Mouse (Mus musculus) right cerebral cortex, postnatal 14 days (tissue): ENCODE results near the gene D430041D05Rik.

Source experiments
- DNase-seq: peaks from one replicate; pipeline ENCODE4 v3.0.0; 2022

Gene D430041D05Rik

DNA sequence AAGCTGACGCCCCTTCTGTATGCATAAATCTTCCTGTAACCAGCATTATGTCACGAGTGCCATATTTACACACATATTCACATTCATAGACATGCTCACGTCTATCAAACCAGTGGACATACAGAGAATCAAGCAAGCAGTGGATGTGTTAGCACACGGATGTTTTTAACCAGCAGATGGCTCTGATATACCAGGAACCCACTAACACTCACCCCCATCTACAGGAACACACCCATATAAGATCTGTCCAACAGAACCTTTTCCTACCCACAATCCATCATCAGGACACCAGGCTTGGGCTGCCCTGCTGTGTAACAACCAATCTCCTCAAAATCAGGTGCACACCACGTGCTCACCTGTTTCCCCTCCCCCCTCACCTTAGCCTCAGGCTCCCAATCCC, 76.9 kb downstream of the D430041D05Rik start:
- DNase-seq, result no peak

DNA sequence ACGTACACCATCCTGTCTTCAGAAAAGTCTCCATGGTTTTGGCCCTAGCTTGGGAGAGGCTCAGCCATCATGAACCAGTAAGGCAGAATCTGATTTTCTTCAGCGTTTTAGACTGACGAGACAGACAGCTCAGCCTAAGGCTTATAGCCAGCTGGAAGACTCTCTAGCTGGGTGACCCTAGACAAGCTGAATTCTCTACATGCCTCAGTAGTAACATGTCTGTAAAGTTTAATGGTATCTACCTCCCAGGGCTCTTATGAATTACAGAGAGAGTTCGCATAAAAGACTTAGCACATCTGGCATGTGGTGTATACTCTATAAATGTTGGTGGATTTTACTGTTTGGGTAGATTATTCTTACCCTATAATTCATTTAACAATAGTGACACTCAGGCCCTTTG, 78.1 kb downstream of the D430041D05Rik start:
- DNase-seq, result no peak

DNA sequence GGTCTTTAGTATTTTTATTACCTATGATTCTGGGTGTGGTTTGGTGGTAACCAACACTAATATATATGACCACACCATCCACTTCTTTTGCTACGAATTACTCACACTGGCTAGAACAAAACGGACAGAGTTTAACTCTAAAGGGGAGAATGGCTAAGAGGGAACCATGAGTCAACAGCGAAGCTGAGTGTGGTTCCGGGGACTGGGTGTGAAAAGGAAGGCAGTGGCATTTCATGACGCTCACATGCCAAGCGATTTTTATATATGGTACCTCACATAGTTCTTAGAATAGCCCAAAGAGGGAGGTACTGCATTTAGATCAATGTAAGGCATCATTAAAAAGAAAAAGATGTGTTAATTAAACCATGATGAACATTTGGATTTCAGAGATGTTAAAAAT, 79.6 kb downstream of the D430041D05Rik start:
- no peak for DNase-seq

DNA sequence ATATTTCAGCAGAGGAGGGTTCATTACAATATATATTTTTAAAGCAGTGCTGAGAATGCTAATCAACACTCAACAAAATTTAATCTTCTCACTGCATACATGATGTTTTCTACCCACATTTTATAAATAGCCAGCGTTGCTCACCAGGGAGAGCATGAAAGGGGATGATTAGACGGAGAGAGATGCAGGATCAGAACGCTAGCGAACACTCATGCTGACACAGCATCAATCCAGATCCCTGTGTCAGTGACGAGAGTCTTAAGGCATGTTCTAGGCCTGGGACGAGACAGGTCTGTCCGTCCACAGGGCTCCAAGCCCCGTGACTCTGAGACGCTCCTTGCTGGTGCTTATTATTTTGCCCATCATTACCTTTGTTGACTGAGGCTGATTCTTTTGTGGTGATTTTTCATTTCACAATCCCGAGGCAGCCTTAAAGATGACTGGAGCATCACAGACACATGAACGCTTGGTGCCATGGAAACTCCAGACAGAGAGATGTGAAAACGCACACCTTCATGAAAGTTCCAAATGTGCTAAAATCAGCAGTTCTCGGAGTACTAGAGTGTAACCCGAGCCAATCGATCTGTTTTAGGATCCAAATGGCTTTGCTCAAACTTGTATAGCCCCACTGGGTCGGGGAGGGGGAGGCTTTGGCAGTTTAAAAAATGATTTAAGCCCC, 83.6 kb downstream of the D430041D05Rik start:
- DNase-seq, result no peak

DNA sequence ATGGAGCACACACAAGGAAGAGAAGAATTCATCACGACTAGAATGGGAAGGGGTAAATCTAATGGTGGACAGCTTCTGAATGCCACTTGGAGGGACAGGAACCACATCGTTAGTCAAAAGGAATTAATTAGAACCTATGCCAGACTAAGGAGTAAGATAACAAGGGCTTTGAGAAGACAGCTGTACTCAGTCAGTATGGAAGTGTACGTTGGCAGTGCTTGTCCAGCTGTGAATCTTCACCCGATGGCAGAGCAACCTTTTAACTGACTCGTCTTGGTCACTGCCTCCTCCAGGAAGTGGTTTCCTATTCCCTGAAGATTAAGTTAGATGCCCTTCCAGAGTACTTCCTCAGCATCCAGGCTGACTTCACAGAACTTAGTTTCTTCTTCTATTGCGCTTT, 87.0 kb downstream of the D430041D05Rik start:
- no peak for DNase-seq

DNA sequence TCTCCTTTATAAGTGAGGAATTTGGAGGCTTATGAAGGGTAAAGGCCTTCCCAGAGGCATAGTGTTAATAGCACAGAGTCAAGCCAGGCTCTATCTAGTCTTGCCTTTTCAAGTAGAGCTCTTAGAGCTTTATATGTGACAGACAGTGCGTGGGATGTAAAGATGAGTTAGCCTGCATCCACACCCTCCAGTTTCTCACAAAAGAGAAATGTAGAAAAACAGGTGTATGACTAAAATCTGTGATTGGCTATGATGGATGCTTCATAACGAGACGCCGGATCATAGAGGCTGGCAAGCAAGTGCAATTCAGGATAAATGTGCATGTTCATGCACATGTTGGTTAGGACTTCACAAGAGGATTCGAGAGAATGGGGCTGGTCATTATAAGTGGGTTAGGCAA, 87.5 kb downstream of the D430041D05Rik start:
- no peak for DNase-seq

DNA sequence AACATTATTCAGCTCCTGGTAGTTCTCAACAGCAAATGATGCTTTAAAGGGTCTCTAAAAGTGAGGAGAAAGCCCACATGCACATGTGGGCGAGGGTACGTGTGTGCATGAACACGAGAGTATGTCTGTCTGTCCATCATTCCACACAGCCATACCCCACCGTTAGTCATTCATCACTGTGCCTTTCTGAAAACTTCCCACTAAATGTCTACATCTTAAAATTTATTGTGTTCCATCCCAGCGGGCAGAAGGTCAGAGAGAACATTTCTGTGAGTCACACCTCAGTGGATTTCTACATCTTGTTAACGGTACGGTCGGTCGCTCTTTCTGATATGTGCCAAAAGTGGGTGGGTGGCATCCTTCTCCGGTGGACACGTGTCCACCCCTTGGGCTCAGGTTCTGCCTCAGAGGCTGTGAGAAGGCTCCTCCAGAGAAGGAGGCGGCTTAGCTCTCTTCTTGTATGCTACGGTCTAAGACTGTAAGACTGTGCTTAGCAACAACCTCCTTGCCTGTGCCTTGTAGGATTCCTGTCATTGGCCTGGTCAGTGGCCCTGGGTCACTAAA, 90.7 kb downstream of the D430041D05Rik start:
- DNase-seq, result no peak

DNA sequence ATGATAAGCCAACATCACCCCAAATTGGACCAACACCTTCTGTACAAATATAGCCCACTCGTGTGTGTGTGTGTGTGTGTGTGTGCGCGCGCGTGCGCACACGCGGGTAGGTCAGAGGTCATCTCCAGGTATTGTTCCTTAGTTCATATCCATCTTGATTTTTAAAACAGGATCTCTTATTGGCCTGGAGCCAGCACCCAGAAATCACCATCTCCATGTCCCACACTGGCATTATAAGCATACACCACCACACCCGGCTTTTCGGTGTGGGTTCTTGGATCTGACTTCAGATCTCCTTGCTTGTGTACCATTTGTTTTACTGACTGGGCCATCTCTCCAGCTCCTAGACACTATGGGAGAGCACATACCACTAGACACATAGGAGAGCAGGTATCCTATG, 91.4 kb downstream of the D430041D05Rik start:
- no peak for DNase-seq

DNA sequence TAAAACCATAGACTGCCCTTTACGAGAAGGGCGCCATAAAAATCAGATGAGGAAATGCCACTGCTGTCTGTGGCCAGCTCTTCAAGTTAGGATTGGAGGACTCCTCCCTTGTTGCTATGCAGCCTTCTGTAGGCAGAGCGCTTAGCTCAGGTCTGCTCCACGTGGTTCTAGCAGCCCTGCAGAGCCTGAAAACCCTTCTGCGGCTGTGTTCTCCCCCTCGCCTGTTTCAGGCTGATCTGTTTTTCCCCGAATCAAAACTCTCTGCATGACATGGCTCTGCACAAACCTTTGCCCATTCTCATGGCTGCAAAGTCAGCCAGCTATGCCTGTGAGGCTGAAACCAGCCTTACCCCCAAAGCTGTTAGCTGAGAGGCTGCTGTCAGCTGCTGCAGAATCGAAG, 91.9 kb downstream of the D430041D05Rik start:
- peak; percentile 51 for DNase-seq

DNA sequence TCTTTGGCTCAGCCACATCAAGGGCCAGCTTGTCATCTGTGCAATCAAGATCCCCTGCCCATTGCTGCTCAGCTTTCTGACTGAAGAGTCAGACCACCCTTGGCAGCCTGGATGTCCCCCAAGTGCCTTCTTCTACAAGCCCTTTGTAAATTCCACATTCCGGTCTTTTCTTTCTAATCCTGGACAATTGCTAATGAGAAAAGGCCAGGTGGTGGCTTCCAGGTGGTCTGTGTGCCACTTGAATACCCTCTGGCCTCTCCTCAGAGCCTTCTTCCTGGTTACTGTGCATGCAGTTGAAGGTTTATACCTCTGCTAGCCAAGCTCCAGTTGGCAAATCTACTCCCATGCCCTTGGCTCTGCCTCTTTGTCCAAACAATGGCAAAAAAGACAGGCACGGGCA, 92.6 kb downstream of the D430041D05Rik start:
- DNase-seq, result no peak

DNA sequence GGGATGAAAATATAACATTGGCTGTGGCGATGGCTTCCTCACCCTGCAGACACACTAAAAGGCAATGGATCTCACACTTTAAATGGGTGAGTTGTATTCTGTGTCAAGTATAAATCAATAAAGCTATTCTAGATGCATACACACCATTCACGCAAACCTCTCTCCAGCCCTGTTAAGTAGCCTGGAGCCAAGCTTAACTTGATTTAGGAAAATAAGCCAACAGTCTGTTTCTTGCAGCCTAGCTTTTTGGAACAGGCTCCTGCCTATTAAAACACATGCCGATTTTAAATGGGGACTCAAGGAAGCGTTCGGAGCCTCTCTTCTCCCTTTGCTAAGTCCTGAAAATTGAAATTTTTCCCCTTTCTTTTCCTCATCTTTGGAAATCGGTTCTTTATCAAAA, 93.2 kb downstream of the D430041D05Rik start:
- no peak for DNase-seq

DNA sequence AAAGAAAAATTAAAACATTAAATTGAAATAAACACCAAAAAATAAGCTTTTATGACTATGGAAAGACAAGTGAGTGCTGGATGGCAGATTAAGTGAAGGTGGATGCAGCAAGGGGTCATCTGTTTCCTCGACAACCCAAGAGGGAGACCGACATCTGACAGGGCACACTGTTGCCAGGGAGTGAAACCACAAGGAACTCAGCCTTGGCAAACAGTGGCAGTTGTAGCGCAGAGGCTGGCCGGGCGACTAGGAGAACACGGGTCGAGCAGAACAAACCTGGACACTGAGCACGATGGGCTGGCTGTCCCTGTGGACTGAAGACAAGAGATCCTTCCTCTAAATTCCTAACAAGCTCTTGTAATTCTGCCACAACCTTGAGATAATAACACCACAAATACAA, 94.3 kb downstream of the D430041D05Rik start:
- no peak for DNase-seq

DNA sequence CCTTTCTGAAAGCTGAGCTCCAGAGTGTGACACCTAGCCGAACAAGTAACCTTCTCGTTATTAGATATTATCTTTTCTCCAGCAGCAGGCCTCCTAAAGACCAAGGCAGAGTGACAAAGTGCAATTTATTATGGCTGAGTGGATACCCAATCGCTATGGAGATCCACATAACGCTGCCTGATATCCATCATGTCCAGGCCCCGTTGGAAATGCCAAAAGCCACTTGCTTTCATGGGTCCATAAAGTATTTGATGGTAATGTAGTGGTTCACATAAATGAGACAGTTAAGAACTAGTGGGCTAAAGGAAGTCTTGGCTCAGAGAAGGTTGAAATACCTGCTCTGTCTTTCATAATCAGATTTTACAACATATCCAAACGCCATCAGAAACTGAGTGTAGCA, 97.6 kb downstream of the D430041D05Rik start:
- no peak for DNase-seq

DNA sequence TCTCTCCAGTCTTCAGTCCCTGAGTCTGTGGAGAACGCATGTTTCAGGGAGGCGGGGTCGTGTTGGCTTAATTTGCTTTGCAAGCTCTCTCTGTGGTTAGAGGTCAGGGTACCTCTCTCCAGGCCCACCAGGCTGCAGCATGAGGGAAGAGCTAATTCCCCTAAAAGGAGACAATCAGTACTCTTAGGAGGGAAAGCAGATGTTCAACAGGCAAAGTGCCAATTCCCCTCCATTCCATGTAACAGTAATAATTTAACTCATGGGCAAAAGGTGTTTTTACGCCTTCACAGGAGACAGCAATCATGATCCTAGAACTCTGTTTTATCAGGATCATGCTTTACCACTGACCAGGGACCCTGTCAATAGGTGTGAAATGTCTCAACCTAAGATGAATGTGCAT, 103.7 kb downstream of the D430041D05Rik start:
- no peak for DNase-seq

DNA sequence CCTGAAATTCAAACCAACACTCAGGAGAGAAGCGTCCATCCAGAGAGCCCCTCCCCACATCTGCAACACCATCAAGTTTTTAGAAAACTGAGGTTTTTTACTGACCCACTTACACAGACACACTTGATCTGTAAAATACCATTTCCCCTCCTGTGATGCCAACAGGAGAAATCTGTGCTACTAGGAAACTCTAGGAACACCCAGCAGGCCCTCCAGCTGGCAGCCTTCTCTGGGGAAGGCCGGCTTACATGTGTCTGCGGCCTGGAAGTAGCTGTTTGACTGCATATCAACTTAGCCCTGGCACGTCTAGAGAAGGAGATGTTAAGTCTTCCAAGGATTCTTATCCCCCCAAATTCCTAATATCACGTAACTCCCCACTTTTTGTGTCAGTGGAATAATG, 105.1 kb downstream of the D430041D05Rik start:
- DNase-seq, result no peak

DNA sequence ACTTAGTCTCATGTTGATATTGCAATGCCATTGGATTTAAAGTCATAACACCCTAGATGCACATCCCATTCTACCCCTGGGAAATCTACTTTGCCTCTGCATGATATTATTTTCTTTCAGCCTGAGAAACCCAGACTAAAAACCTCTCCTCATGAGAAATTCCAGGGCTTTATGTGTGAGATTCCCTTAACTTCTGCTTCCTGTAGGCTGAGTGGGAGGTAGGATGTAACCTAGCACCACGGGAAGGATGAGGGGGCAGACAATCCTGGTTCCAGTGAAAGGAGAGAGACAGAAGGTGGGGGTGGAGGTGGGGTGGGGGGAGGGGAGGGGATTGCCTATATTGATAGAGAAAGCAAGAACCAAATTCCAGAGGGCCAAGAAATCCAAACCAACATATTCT, 110.9 kb downstream of the D430041D05Rik start:
- DNase-seq, result no peak

DNA sequence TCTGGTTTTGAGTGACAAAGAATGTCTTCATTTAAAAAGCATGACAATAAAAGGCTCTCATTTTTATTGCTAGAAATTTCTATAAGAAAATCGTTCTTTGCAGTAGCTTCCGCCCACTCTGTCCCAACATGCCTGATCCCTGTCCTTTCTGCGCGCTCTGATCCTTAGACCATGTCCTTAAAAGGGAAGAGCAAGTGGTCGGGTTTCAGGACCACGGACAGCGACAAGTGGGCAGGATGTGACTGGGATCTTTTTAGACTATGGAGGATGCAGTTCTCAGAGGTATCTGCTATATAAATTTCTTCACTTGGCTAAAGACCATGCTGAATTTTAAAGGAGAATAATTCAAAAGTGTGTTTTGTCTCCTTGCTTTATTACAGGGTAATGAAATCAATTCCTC, 111.7 kb downstream of the D430041D05Rik start:
- DNase-seq, result peak; percentile 25

DNA sequence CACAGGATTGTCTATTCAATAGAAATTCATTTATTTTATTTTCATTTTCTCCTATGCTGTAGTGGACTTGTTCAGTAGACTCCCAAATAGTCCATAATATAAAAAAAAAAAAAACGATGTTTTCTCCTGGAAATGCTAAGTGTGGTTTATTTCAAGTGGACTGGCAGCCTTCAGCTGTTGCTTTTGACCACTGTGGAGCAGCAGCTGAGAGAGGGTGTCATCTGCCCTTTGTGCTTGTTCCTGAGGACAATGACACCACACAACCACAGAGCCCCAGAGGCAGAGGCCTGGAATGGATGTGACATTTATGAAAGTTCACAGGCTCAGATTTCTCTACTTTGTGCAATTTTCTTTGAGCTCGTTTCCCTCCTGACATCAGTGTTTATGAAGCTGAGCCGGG, 124.0 kb downstream of the D430041D05Rik start:
- no peak for DNase-seq

DNA sequence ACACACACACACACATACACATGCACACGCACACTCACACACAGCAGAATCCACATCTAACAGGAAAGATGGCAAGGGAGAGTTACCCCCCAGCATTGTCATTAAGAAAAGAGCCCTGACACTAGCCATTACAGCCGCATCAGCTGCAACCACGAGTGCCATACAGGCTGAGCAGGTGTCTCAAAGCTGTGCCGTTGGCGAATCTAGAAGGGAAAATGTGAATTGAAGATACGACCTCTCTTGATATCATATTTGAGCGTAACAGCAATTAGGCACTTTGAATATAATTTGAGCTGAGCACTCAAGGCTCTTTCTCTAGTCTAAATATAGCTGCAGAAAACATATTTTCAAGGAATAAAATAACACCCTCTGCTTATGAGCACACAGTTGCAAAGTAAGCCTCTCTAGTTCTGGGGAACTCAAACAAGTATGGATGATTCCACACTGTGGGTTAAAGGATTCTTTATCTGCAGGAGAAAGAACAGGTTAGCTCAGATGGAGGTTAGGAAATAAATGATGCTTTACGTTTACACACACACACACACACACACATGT, 127.3 kb downstream of the D430041D05Rik start:
- DNase-seq, result no peak

DNA sequence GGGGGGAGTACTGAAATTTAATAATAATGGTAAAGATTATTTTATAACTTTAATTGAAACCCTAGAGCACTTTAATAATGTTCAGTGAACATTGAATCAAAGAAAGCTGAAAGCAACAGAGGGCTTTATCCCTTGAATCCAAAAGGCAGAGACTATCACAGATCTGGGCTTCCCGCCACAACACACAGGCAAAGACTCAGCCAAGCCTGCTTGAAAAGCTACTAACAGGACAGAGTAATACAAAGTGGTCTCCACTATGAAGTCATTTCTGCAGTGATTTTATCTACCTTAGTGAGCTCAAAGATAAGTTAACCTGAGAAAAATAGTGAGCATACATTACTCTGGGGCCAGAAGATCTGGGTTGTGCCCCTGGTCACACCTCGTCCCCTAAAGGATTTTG, 128.0 kb downstream of the D430041D05Rik start:
- no peak for DNase-seq

DNA sequence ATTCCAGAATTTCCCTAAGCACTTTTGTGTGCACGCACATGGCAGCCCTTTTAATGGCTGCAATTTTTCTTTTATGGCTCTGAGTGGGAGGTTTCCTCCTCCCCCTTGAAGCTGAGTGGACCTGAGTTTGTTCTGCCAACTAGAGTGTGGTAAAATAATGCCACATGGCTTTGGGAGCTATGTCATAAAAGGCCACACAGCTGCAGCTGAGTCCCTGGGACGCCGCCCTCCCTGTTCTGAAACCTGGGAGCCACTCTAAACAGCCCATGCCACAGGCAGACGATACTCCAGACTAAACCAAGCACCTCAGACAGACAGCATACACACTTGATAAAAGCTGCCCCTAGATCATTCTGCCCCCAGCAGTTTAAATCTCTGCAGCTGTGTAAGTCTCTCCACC, 143.8 kb downstream of the D430041D05Rik start:
- no peak for DNase-seq

DNA sequence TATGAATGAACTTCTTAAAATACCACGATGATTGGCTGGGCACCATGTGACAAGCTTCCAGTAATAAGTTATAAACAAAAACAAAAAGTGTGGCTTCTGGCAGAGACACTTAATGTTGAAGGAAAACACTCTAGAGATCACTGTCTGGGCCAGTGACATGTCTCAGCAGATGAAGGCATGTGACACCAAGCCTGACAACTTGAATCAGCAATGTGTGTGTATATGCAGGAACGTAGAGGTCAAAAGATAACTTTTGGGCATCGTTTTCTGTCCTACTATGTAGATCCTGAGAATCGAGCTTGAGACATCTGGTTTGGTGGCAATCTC, 149.1 kb downstream of the D430041D05Rik start:
- no peak for DNase-seq

DNA sequence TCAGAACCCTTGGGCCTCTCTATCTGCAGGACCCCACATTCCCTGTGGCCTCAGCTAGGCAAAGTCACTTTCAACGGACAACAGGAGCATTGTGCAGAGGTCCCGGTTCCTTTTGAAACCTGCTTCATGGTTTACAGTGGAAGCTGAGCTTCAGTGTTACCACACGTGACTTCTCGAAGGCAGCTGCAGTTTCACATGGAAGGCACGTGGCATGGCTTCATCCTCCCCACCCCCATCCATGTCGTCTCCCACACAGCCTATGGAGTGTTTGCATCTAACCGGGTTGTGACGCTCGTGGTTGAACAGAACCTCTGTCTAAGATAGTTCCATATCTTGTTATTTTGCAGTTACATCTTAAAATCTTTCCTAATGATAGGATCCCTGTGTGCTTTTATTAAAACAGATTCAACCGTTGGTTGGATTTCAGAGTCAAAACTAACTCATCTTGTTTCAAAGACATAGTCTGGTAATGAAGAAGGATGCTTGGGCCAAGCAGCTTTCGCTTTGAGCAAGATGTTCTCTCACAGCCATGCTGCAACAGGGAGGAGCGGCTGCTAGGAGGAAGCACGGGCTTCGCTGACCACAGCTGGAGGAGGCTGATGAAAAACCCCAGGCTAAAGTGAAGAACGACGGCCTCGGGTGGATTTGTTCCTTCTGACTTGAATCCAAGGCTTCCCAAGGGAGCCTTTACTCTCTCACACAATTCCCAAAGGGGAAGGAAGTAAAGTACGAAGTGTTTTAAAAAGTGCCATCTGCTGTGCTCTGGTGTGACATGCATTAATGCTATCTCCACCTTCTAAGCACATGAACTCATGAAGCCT, 149.7 kb downstream of the D430041D05Rik start:
- no peak for DNase-seq

DNA sequence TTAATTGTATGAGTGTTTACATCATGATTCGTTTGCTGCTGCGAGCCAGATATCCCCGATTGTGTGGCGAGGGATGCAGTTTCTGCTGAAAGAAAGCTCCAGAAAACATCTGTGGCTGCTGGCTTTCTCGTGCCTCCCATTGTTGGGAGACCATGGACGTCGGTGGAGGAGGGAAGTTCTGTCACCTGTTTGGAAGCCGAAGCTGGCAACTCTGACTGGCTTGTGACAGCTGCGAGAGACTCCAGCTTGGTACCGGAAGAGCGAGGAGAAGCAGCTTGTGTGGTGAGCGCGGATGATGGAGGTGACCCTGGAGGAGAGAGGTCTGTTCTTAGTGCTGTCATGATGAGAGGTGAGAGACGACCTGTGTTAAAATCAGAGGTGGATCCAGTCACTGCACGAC, 154.2 kb downstream of the D430041D05Rik start:
- DNase-seq, result no peak
